Mouse (Mus musculus) megakaryocyte progenitor cell, adult 5-6 weeks (primary cell): ENCODE measurements at regions not wholly inside any gene's neighbourhood (a gene's known extent, or its start where the extent isn't known, plus 50 kb on each side); places are given as distances from the start of the nearest gene placed in this dataset.

Experiments used
- ATAC-seq: replicated peaks from 2 replicates; pipeline ENCODE4 v1.8.0; 2016; ENCODE audit warnings: mild to moderate bottlenecking, moderate TSS enrichment, inconsistent platforms; ENCODE audit not compliant: poor library complexity

GRCm38 (mm10) chr9:71358961-71359360 is 126.8 kb downstream of the Polr2m start:
- ATAC-seq = no peak

GRCm38 (mm10) chr9:71355721-71356120 is 130.0 kb downstream of the Polr2m start:
- ATAC-seq = no peak
